Mouse (Mus musculus): ENCODE measurements at regions not wholly inside any gene's neighbourhood (a gene's known extent, or its start where the extent isn't known, plus 50 kb on each side); places are given as distances from the start of the nearest gene placed in this dataset.

DNA sequence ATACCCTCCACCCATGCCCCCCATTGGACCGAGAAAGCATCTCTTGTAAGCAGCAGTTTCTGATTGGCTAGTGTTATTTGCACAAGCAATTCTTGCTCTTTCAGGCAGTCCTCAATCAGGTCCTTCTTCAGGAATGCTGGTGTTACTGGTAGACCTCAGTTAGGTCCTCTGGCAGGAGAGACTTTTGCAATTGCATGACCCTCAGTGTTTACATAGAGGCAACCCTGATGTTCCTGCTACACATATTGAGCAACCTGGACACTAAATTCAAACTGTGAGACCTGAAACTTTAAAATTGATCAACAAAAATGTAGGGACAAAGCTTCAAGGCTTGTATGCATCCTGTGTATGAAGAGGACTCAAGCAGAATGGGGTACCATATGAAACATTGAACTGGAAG lies 502.9 kb downstream of the Ncam2 start:
- TF ChIP-seq CTCF (IDR thresholded peaks at IDR 0.05; ENCODE audit: low read depth, low read length), result no peak
- TF ChIP-seq POLR2A (IDR thresholded peaks at IDR 0.05; ENCODE audit: extremely low read depth, insufficient read depth, low read length), result no peak

All from liver, adult 2 months (tissue).